Mouse (Mus musculus) neural tube, embryonic 10.5 days (tissue): Measurements from ENCODE around the gene Nxph4.

Source experiments
- DNase-seq: peaks from one replicate; pipeline ENCODE4 v3.0.0-alpha.2; 2017; ENCODE audit warnings: low spot score; ENCODE audit errors: extremely low spot score

Nxph4 gene

GRCm38 (mm10) chr10:127515983-127516459, 18.3 kb downstream of the Nxph4 start:
- DNase-seq = no peak

- DNase-seq = peak; percentile 48
Measured at GRCm38 (mm10) chr10:127515271-127515982, 18.9 kb downstream of the Nxph4 start.

GRCm38 (mm10) chr10:127514764-127515163, 19.6 kb downstream of the Nxph4 start, which contains the start of gene Ndufa4l2:
Ndufa4l2 (plus strand) TSS chr10:127514967.
- peak; percentile 43 for DNase-seq

- no peak for DNase-seq
Measured at GRCm38 (mm10) chr10:127514111-127514698, 20.2 kb downstream of the Nxph4 start.

- DNase-seq = peak; percentile 59
Measured at GRCm38 (mm10) chr10:127513501-127514091, 20.8 kb downstream of the Nxph4 start.

GRCm38 (mm10) chr10:127512813-127513212, 21.5 kb downstream of the Nxph4 start:
- DNase-seq = peak; percentile 99

- DNase-seq = no peak
Measured at GRCm38 (mm10) chr10:127512307-127512666, 22.1 kb downstream of the Nxph4 start.

- peak; percentile 79 for DNase-seq
Measured at GRCm38 (mm10) chr10:127511634-127512306, 22.6 kb downstream of the Nxph4 start.

- peak; percentile 52 for DNase-seq
Measured at GRCm38 (mm10) chr10:127510895-127511617, 23.3 kb downstream of the Nxph4 start.

GRCm38 (mm10) chr10:127509837-127510701, 24.3 kb downstream of the Nxph4 start:
- DNase-seq = peak; percentile 60

- peak; percentile 99 for DNase-seq
Measured at GRCm38 (mm10) chr10:127509051-127509836, 25.1 kb downstream of the Nxph4 start.

GRCm38 (mm10) chr10:127508239-127508638, 26.1 kb downstream of the Nxph4 start:
- DNase-seq = peak; percentile 82

GRCm38 (mm10) chr10:127500894-127501893, 33.2 kb downstream of the Nxph4 start, which contains the start of gene Stac3:
Stac3 (plus strand) TSS chr10:127501686.
- no peak for DNase-seq

GRCm38 (mm10) chr10:127500042-127500441, 34.3 kb downstream of the Nxph4 start:
- DNase-seq = no peak

GRCm38 (mm10) chr10:127499516-127499915, 34.8 kb downstream of the Nxph4 start:
- DNase-seq = no peak

GRCm38 (mm10) chr10:127496156-127496555, 38.2 kb downstream of the Nxph4 start:
- DNase-seq = no peak

- DNase-seq = no peak
Measured at GRCm38 (mm10) chr10:127492118-127492517, 42.2 kb downstream of the Nxph4 start.

GRCm38 (mm10) chr10:127491128-127491512, 43.2 kb downstream of the Nxph4 start:
- DNase-seq = no peak
